Mouse (Mus musculus) B cell, adult (primary cell): ENCODE measurements around the gene Ttc27. TPM values are rescaled to one million over a fixed set of nuclear protein-coding genes. Genes with fewer than 3 reads are reported as not detected.

Source experiments
- total RNA-seq: library from RNA; stranded (reverse); gene quantifications from 4 replicates; pipeline ENCODE4 v1.2.4, GENCODE M21; 2023; ENCODE audit not compliant: inconsistent age

Ttc27 gene
- total RNA-seq: 33.0 to 43.7 TPM (median 36.7 TPM) in 4 replicates

DNA sequence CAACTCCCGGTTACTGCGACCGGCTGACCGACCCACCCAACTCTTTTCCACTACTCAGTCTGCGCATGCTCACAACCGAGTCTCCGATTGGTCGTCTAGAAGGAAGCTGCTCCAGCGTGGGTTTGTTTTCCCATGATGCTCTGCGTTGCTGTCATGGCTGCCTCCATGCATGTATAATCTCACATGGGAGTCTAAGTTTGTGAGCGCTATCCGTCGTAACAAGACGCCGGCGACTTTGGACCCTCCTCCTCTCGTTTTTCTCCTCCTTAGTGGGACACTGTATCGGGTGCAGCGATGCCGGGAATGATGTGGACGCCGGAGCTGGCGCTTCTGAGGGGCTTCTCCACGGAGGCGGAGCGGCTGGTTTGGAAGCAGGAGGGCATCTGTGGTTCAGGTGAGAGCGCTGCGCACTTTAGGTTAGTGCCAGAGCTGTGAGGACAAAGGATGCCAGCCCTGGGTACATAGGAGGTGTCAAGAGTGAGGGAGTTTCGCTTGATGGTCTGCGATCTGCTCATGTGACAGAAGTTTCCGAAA lies at the start of gene Ttc27:
Gene Ttc27, plus strand, starts transcription at position 115 of the 534 bp plus-strand sequence.

Other genes with a start within 250 kb of the Ttc27 start
- gene Yipf4, start 228.2 kb upstream of the Ttc27 start, total RNA-seq: 62.0 to 79.8 TPM (median 69.5 TPM) in 4 replicates
- 185 to 211 TPM (median 206 TPM) in 4 replicates for gene Birc6, start 189.4 kb upstream of the Ttc27 start, total RNA-seq